Mouse (Mus musculus): ENCODE measurements around the gene Chst10. TPM values are rescaled to one million over a fixed set of nuclear protein-coding genes. Genes with fewer than 3 reads are reported as not detected.

Gene Chst10
- polyA plus RNA-seq, 1 experiment from 2014 or later: 7.2 TPM

DNA sequence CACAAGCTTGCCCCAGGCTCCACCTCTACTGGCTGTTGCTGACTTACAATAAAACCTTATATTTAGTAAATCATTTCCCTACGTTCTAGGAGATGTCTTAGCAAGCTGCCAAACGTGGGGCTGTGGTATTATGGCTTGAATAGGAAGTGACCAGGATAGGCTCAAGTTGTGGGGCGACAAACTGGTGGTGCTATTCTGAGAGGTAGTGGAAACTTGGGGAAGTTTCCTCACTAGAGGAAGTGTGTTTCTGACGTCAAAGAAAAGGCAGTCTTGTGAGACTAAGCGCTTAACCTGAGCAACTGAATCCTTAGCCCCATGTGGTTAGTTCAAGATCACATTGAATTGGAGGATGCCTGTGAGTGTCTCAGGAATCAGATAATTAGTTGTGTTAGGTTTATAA is 4.6 kb upstream of the Chst10 start:
- ATAC-seq (ENCODE audit: low FRiP score, low TSS enrichment): no peak
- Histone ChIP-seq H3K27ac (ENCODE audit: low read depth, low read length) (no peak overlapping the region), H3K36me3 (ENCODE audit: control insufficient read depth, insufficient read depth, low read length) (no peaks in the 10 kb centered on the region), H3K9ac (ENCODE audit: low read depth, low read length) (no peak overlapping the region), H3K27me3 (ENCODE audit: control insufficient read depth, insufficient read depth, low read length) (no peaks in the 10 kb centered on the region), H3K4me1 (ENCODE audit: control insufficient read depth, insufficient read depth, low read length) (0 out of 2 replicates have a peak, but pooled peaks cover 3% of the 10 kb centered on the region), H3K4me3 (ENCODE audit: low read length) (no peak overlapping the region), H3K4me2 (replicated peaks; ENCODE audit: low read depth, low read length) (no peak overlapping the region), H3K9me3 (ENCODE audit: control insufficient read depth, low read length) (no peaks in the 10 kb centered on the region)
- WGBS: 62% methylated on average over 5 of the region's 5 CpGs

- Histone ChIP-seq H3K9me3 (ENCODE audit: control insufficient read depth, low read length) (no peaks in the 10 kb centered on the region), H3K27ac (ENCODE audit: low read depth, low read length) (no peak overlapping the region), H3K4me3 (ENCODE audit: low read length) (no peak overlapping the region), H3K4me1 (ENCODE audit: control insufficient read depth, insufficient read depth, low read length) (0 out of 2 replicates have a peak, but pooled peaks cover 4% of the 10 kb centered on the region), H3K9ac (ENCODE audit: low read depth, low read length) (no peak overlapping the region), H3K36me3 (ENCODE audit: control insufficient read depth, insufficient read depth, low read length) (no peaks in the 10 kb centered on the region), H3K27me3 (ENCODE audit: control insufficient read depth, insufficient read depth, low read length) (no peaks in the 10 kb centered on the region), H3K4me2 (replicated peaks; ENCODE audit: low read depth, low read length) (no peak overlapping the region)
- ATAC-seq (ENCODE audit: low FRiP score, low TSS enrichment): no peak
- WGBS: 42% methylated on average over 5 of the region's 5 CpGs
Observed at GRCm38 (mm10) chr1:38893081-38893480, 4.9 kb downstream of the Chst10 start.

GRCm38 (mm10) chr1:38891444-38891843 is 6.5 kb downstream of the Chst10 start:
- Histone ChIP-seq H3K4me2 (replicated peaks; ENCODE audit: low read depth, low read length) (no peak overlapping the region), H3K9me3 (ENCODE audit: control insufficient read depth, low read length) (no peaks in the 10 kb centered on the region)

DNA sequence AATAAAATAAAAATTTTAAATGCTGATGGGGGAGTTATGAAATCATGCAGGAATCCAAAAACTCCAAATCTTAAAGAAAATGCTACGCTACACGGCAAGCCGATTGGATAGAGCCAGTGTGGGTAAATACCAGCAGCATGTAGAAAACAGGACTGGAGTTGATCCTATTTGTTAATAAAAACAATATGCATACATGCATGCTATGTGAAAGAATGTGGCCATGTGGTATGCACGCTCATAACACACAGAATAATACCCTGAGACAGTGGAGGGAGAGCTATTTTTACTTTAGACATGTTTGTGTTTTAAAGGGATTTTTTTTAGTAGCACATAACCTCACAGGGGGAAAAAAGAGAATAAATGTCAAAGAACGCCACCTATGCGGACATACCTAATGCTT is 9.2 kb downstream of the Chst10 start:
- no peak for ATAC-seq (ENCODE audit: low FRiP score, low TSS enrichment)

More at GRCm38 (mm10) chr1:38891444-38891843, 6.5 kb downstream of the Chst10 start:
- Histone ChIP-seq H3K27me3 (ENCODE audit: control insufficient read depth, insufficient read depth, low read length) (no peaks in the 10 kb centered on the region), H3K9ac (ENCODE audit: low read depth, low read length) (no peak overlapping the region), H3K36me3 (ENCODE audit: control insufficient read depth, insufficient read depth, low read length) (no peaks in the 10 kb centered on the region), H3K4me1 (ENCODE audit: control insufficient read depth, insufficient read depth, low read length) (no peaks in the 10 kb centered on the region), H3K27ac (ENCODE audit: low read depth, low read length) (no peak overlapping the region), H3K4me3 (ENCODE audit: low read length) (no peak overlapping the region)
- ATAC-seq (ENCODE audit: low FRiP score, low TSS enrichment): no peak
- 91% methylated on average over 5 of the region's 5 CpGs for WGBS

GRCm38 (mm10) chr1:38887011-38887410 is 10.9 kb downstream of the Chst10 start:
- Histone ChIP-seq H3K4me2 (replicated peaks; ENCODE audit: low read depth, low read length) (no peak overlapping the region), H3K4me1 (ENCODE audit: control insufficient read depth, insufficient read depth, low read length) (no peaks in the 10 kb centered on the region), H3K36me3 (ENCODE audit: control insufficient read depth, insufficient read depth, low read length) (no peaks in the 10 kb centered on the region), H3K4me3 (ENCODE audit: low read length) (no peak overlapping the region), H3K27ac (ENCODE audit: low read depth, low read length) (no peak overlapping the region), H3K9ac (ENCODE audit: low read depth, low read length) (no peak overlapping the region), H3K9me3 (ENCODE audit: control insufficient read depth, low read length) (no peaks in the 10 kb centered on the region), H3K27me3 (ENCODE audit: control insufficient read depth, insufficient read depth, low read length) (no peaks in the 10 kb centered on the region)
- ATAC-seq (ENCODE audit: low FRiP score, low TSS enrichment): no peak
- WGBS: 59% methylated on average over 6 of the region's 6 CpGs

More for the DNA sequence above, 9.2 kb downstream of the Chst10 start:
- Histone ChIP-seq H3K4me2 (replicated peaks; ENCODE audit: low read depth, low read length) (no peak overlapping the region), H3K4me1 (ENCODE audit: control insufficient read depth, insufficient read depth, low read length) (no peaks in the 10 kb centered on the region), H3K9ac (ENCODE audit: low read depth, low read length) (no peak overlapping the region), H3K27me3 (ENCODE audit: control insufficient read depth, insufficient read depth, low read length) (no peaks in the 10 kb centered on the region), H3K9me3 (ENCODE audit: control insufficient read depth, low read length) (no peaks in the 10 kb centered on the region), H3K36me3 (ENCODE audit: control insufficient read depth, insufficient read depth, low read length) (no peaks in the 10 kb centered on the region), H3K27ac (ENCODE audit: low read depth, low read length) (no peak overlapping the region), H3K4me3 (ENCODE audit: low read length) (no peak overlapping the region)
- WGBS: 97% methylated on average over 6 of the region's 6 CpGs

DNA sequence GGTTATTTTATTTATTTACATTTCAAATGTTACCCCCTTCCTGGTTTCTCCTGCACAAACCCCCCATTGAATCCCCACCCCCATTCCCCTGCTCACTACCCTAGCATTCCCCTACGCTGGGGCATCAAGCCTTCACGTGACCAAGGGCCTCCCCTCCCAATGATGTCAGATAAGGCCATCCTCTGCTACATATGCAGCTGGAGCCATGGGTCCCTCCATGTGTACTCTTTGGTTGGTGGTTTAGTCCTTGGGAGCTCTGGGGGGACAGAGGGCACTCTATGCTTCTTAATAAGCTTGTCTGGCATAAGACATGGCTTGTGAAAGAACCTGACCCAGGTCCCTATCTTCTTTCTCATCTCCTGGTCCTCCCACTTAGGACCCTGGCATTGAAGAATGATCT is 11.4 kb downstream of the Chst10 start:
- Histone ChIP-seq H3K9me3 (ENCODE audit: control insufficient read depth, low read length) (no peaks in the 10 kb centered on the region), H3K9ac (ENCODE audit: low read depth, low read length) (no peak overlapping the region), H3K27ac (ENCODE audit: low read depth, low read length) (no peak overlapping the region), H3K27me3 (ENCODE audit: control insufficient read depth, insufficient read depth, low read length) (no peaks in the 10 kb centered on the region), H3K4me3 (ENCODE audit: low read length) (no peak overlapping the region), H3K36me3 (ENCODE audit: control insufficient read depth, insufficient read depth, low read length) (no peaks in the 10 kb centered on the region), H3K4me1 (ENCODE audit: control insufficient read depth, insufficient read depth, low read length) (no peaks in the 10 kb centered on the region), H3K4me2 (replicated peaks; ENCODE audit: low read depth, low read length) (no peak overlapping the region)
- no peak for ATAC-seq (ENCODE audit: low FRiP score, low TSS enrichment)
- WGBS: 80% methylated on average over 2 of the region's 2 CpGs

DNA sequence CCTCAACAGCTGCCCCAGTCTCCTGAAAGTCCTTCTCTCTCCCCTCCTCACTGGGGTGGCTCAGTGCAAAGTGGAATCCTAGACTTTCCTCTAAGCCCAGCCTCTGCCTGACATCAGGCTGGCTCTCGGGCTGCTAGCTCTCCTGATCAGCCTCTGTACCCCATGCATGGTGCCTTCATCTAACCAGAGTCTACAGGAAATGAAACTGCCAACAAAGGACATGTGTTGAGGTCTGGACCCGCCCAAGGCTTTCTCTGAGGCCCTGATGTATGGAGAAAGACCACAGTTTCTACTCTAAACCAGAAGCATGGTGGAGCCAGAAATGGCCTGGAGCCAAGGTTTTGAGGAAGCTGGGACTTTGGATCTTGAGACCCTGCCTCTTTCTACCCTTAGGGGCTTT is 12.0 kb downstream of the Chst10 start:
- H3K9me3 ChIP-seq (ENCODE audit: control insufficient read depth, low read length): no peaks in the 10 kb centered on the region
- no peak for ATAC-seq (ENCODE audit: low FRiP score, low TSS enrichment)
- no peak overlapping the region for H3K27ac ChIP-seq (ENCODE audit: low read depth, low read length)
- H3K4me2 ChIP-seq (replicated peaks; ENCODE audit: low read depth, low read length): no peak overlapping the region
- H3K9ac ChIP-seq (ENCODE audit: low read depth, low read length): no peak overlapping the region
- H3K4me3 ChIP-seq (ENCODE audit: low read length): no peak overlapping the region
- WGBS: 65% methylated on average over 2 of the region's 2 CpGs
- no peaks in the 10 kb centered on the region for H3K27me3 ChIP-seq (ENCODE audit: control insufficient read depth, insufficient read depth, low read length)
- H3K36me3 ChIP-seq (ENCODE audit: control insufficient read depth, insufficient read depth, low read length): no peaks in the 10 kb centered on the region
- no peaks in the 10 kb centered on the region for H3K4me1 ChIP-seq (ENCODE audit: control insufficient read depth, insufficient read depth, low read length)

DNA sequence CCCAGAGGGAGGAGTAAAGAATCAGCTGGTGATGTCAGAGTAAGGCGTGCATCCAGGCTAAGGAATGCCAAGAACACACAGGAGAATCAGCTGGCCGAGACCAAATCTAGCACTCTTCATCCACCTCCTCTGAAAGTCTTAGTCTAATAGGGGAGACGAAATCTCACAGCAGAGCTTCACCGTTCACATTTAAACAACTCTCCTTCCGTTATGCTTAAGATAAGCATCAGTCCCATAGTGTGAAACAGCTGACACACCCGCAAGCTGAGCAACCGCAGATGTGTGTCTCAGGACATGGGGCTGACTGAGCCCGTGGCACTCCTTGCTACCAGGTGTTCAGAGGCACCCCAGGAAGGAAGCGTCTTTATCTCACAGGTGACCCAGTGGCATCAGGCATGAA is 14.2 kb downstream of the Chst10 start:
- H3K27ac ChIP-seq (ENCODE audit: low read depth, low read length): no peak overlapping the region
- WGBS: 85% methylated on average over 9 of the region's 9 CpGs
- no peak overlapping the region for H3K4me3 ChIP-seq (ENCODE audit: low read length)
- H3K36me3 ChIP-seq (ENCODE audit: control insufficient read depth, insufficient read depth, low read length): no peaks in the 10 kb centered on the region
- ATAC-seq (ENCODE audit: low FRiP score, low TSS enrichment): no peak
- H3K4me1 ChIP-seq (ENCODE audit: control insufficient read depth, insufficient read depth, low read length): no peaks in the 10 kb centered on the region
- H3K9me3 ChIP-seq (ENCODE audit: control insufficient read depth, low read length): no peaks in the 10 kb centered on the region
- H3K4me2 ChIP-seq (replicated peaks; ENCODE audit: low read depth, low read length): no peak overlapping the region
- H3K27me3 ChIP-seq (ENCODE audit: control insufficient read depth, insufficient read depth, low read length): no peaks in the 10 kb centered on the region
- no peak overlapping the region for H3K9ac ChIP-seq (ENCODE audit: low read depth, low read length)

DNA sequence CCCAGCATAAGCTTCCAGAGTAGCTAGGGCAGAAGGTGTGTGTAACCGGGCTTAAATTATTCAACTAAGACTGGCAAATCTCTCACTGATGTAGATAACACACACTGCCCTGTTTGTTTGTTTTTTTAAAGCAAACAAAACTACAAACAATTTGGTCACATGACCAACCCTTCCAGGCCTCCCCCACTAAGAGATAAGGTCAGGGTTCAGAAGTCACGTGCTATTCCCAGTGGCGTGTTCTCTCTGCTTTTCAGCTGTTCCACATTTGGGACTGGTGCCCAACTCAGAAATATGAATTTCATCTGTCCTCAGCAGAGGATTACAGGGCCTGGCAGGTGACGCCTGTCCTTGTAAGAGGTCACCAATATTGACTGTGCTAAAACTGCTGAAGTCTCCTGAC is 15.2 kb downstream of the Chst10 start:
- Histone ChIP-seq H3K9me3 (ENCODE audit: control insufficient read depth, low read length) (no peaks in the 10 kb centered on the region), H3K4me3 (ENCODE audit: low read length) (no peak overlapping the region), H3K4me1 (ENCODE audit: control insufficient read depth, insufficient read depth, low read length) (no peaks in the 10 kb centered on the region), H3K36me3 (ENCODE audit: control insufficient read depth, insufficient read depth, low read length) (no peaks in the 10 kb centered on the region), H3K27ac (ENCODE audit: low read depth, low read length) (no peak overlapping the region), H3K9ac (ENCODE audit: low read depth, low read length) (no peak overlapping the region), H3K27me3 (ENCODE audit: control insufficient read depth, insufficient read depth, low read length) (no peaks in the 10 kb centered on the region), H3K4me2 (replicated peaks; ENCODE audit: low read depth, low read length) (no peak overlapping the region)
- no peak for ATAC-seq (ENCODE audit: low FRiP score, low TSS enrichment)
- 87% methylated on average over 4 of the region's 4 CpGs for whole genome bisulfite sequencing

DNA sequence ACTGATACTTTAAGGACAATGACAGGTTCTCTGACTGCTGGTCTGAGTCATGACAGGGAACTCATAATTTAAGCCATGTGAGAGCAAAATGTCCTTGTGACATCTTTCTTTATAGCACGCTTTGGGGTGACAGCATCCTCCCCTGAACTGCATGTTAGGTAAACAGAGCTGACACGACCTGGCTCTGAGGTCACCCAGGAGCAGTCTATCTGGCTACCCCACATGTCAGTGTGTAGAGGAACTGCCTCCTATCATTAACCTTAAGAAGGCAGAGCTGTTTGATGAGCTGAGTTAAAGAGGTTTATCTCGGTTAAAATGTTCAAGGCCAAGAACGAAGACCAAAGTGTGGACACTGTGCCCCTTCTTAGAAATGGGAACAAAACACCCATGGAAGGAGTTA is 16.6 kb downstream of the Chst10 start:
- no peak for ATAC-seq (ENCODE audit: low FRiP score, low TSS enrichment)
- no peak overlapping the region for H3K9ac ChIP-seq (ENCODE audit: low read depth, low read length)
- no peak overlapping the region for H3K27ac ChIP-seq (ENCODE audit: low read depth, low read length)
- no peaks in the 10 kb centered on the region for H3K36me3 ChIP-seq (ENCODE audit: control insufficient read depth, insufficient read depth, low read length)
- H3K9me3 ChIP-seq (ENCODE audit: control insufficient read depth, low read length): no peaks in the 10 kb centered on the region
- 30% methylated on average over 4 of the region's 4 CpGs for WGBS
- H3K4me3 ChIP-seq (ENCODE audit: low read length): no peak overlapping the region
- H3K4me2 ChIP-seq (replicated peaks; ENCODE audit: low read depth, low read length): no peak overlapping the region
- no peaks in the 10 kb centered on the region for H3K4me1 ChIP-seq (ENCODE audit: control insufficient read depth, insufficient read depth, low read length)
- no peaks in the 10 kb centered on the region for H3K27me3 ChIP-seq (ENCODE audit: control insufficient read depth, insufficient read depth, low read length)
